Mouse (Mus musculus) thymus, adult 2 months (tissue): ENCODE measurements around the gene Fbxl8.
"Not testable (repeated sequence)": the region's sequence is repeated elsewhere in the genome, so short reads cannot be mapped to it uniquely, and the experiment has no call there.

Experiments
- CTCF ChIP-seq: fragments of 200-500 bp; IDR thresholded peaks from 2 replicates; pipeline ENCODE4 v1.5.1; 2012; ENCODE audit warnings: mild to moderate bottlenecking, control low read depth, low read length, moderate library complexity, borderline replicate concordance; ENCODE audit not compliant: control insufficient read depth, poor library complexity, insufficient read depth; ENCODE audit errors: extremely low read depth
- POLR2A ChIP-seq: fragments of 200-500 bp; IDR thresholded peaks from 2 replicates; pipeline ENCODE4 v1.6.1; 2012; ENCODE audit warnings: mild to moderate bottlenecking, low read length, control low read depth, moderate library complexity; ENCODE audit not compliant: control insufficient read depth, poor library complexity, insufficient read depth; ENCODE audit errors: extremely low read depth

- TF ChIP-seq CTCF, POLR2A: not testable (repeated sequence)
These were observed 27.4 kb downstream of the Fbxl8 start for GRCm38 (mm10) chr8:105291802-105292201.
